Mouse (Mus musculus) MN1 (cell line): Measurements from ENCODE around the gene Pkn1.

Source experiments
- DNase-seq: peaks from one replicate; pipeline ENCODE4 v3.0.0-alpha.2; 2016; ENCODE audit warnings: low spot score

Gene Pkn1

DNA sequence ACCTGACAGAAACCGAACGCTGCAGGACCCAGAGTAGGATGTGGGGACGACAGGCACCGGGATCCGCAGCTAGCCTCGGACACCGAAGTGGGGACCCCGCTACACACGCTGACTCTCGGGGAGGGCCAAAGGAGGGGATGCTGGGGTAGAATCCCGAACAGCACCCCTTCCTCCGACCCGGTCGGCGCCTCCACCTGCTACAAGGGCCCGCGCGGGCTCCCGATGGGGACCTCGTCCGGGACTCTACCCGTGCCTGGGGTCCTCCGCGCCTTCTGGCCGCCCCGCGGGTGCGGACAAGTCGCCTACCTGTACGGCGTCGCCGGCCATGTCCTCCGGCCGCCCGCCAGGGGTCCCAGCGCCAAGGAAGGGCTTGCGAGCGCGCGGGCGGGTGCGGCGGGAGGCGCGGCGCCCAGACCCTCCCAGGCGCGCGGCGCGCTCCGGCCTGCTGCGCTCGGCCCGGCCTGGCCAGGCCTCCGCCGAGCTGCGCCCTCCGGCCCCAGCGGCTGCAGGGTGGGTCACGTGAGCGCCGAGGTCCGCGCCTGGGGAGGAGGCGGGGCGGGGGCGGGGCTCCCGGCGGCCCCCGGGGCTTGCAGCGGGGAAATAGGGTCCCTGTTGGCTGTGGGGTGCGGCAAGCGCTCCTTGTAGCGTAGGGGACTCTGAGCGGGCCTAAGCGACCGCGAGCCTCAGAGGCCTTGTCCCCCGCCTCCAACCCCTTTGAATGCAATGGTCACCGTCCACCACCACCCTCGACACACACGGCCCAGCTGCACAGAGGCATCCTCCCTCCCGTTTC, at the start of gene Pkn1:
Pkn1 (minus strand) TSS at position 519 of the 793 bp plus-strand sequence.
- DNase-seq, result peak; percentile 83

DNA sequence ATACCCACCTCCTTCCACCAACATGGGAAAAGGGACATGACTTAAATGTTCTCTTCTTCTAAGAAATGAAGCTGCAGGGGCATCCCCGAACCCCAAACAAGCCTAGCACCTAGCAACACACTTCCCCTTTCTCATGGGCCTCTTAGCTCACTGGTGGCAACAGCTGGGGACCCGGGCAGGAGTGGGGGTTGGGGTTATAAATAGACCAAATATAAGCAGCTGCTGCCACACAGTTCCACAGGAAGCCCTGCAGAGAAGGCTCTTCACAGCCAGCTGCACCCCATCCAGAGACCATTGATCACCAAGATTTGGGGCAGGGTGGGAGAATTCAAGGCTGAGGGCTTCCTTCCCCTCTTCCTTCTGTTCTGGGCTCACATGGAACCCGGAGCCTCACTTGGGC, 49.7 kb upstream of the Pkn1 start:
- no peak for DNase-seq

DNA sequence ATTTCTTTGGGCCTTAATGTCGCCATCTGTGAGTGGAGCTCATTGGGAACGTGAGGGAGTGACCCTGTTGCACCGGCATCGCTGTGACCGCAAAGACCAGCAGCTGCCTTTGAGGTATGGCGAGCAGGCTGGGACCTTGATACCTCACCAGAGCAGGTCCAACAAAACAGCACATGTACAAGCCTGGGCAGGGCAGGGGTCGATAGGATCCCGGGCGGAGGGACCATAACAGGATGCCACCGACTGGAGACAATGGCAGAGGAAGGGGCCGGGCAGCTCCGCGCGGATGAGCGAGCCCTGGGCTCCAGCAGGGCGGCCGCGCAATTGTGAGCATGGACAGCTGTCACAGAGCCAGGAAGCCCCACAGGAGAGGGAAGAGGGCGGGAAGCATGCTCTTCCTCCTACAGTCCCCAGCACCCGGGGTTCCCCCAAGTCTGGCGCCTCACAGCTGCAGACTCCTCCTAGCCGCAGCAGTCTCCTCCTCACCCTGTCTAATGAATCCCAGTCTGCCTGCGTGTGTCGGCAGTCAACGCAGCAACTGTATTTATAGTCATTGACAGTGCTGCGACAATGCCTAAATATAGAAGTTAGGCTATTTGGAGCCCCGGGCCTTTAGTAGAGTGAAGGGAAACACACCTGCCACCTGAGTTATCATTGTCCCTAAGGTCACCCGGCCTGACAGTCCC, 48.8 kb upstream of the Pkn1 start:
- no peak for DNase-seq

DNA sequence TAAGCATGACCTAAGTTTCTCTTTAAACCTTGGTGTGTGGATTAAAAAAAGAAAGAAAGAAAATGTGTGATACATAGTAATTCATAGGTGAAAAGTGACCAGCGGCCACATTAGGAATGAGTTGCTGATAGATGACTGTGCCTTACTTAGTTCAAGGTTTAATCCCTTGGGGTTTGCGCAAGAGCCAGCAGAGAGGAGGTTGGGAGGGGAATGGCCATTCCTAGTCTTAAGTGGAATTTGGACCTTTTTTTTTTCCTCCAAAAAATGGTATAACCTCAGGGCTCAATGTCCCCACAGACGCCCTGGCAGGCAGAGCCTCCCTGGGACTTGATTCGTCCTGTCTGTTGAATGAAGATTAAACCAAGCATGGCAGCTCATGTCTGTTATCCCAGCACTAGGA, 45.1 kb upstream of the Pkn1 start:
- no peak for DNase-seq

DNA sequence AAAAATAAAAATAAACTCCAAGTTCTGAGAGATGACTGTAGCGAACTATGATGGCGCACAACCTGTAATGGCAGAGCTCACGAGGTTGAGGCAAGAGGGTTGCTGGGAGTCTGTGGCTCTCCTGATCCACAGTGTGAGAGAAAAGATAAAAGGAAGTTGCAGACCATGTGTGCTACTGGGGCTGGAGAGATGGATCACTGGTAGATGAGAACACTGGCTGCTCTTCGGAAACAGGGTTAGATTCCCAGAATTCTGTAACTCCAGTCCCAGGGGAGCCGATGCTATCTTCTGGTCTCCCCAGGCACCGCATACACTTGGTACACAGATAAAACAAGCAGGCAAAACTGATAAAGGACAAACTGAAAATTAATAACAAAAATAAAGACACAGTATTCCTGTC, 44.0 kb upstream of the Pkn1 start:
- DNase-seq, result no peak

DNA sequence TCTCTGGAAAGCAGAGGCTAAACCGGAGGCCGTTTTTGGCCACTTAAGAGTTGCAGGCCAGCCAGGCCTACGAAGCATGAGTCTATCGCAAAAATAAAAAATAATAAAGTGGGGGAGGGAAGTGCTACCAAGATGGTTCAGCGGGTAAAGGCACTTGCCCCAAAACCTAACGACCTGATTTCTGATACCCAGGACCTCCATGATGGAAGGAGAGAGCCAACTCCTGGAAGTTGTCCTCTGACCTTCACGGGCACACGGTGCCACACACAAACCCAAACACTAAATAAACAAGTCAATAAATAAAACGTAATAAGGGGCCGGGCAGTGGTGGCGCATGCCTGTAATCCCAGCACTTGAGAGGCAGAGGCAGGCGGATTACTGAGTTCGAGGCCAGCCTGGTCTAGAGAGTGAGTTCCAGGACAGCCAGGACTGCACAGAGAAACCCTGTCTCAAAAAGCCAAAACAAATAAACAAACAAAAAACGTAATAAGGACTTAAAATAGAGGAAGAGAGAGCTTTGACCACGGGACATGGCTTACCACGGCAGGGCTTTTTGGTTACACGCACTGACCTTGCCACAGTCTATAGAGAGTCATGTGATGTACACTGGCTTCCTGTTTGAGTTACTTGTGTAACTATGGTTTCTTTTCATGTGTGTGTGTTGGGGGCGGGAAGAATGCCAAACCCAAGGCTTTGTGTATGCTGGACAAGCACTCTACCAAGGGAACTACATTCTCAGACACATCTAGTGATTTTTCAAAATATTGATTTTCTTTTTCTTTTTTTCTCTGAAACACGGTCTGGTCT, 43.1 kb upstream of the Pkn1 start:
- DNase-seq, result no peak

DNA sequence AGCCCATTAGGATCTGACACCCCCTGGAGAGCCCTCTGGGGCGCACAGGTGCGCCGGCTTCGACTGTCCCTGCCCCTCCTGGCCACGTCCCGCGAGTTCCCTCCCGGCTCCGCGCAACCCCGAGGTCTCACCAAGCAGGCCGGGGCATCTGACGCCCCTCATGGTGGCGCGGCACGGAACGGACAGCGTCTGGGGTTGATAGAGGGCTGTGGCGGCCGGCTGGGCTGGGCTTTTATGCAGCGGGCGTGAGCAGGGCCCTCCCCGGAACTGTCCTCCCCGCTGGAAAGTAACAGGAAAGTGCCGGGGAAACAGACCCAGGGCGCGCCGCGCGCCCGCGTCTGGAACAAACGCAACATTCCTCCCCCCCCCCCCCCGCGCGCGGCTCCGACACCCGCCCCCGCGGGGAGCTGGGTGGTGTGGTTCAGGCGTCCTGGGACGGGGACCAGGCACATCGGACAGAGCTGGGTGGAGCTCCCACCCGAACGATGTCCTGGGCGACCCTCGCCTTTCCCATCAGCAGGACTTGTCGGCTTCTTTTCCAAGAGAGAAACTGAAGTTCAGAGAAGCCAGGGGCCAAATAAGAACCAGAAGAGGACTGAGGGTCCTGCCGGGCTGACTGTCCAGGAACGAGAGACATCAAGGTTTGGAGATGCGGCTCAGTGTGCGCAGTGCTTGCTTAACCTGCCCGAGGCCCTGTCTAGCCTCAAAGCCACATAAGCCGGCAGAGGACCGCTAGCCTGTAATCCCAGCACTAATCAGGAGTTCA, 42.2 kb upstream of the Pkn1 start, which contains the start of gene Adgre5:
Adgre5 (minus strand) TSS at position 351 of the 766 bp plus-strand sequence.
- peak; percentile 62 for DNase-seq

DNA sequence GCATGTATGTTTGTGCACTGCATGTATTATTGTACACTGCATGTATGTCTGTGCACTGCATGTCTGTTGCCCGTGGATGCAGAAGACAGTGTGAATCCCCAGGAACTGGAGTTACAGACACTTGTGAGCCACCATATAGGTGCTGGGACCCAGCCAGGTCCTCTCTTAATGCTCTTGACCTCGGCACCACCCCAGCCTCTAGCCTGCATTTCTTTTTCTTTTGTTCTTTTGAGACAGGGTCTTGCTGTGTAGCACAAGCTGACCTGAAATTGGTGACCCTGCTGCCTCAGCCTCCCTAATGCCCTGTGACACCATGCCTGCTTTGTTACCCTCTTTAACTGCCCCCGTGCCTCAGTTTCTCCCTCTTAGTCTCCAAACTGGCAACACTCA, 41.6 kb upstream of the Pkn1 start:
- peak; percentile 33 for DNase-seq

DNA sequence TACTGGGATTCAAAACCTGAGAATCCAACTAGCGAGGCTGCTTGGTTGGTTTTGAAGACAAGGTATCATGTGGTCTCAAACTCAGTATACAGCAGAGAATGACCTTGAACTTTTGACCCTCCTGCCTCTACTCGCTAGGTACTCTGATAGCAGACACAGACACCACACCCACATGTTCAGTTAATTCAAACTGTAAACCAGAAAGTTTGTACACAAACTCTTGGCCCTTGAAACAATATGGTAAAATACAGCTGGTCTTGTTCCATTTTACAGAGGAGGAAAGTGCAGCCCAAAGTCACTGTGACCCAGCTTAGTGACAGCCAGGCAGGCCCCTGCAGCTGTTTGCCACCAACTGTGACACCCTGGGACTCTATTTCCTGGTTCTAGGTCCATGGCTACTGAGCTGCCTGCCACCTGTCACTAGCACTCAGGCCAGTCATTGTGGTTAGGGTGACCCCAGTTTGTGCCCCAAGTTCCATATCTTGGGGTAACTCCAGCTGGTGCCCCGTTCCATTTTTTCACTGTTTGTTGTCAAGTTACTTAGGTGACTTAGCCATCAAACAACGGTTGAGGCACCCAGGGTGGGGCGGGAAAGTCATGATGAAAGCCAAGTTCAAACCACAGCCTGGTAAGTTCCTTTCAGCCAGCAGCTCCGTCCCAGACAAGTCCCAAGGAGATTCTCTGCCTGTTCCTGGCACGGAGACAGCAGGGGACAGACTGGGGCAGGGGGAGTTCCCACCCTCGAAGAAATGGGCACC, 40.9 kb upstream of the Pkn1 start:
- peak; percentile 30 for DNase-seq

DNA sequence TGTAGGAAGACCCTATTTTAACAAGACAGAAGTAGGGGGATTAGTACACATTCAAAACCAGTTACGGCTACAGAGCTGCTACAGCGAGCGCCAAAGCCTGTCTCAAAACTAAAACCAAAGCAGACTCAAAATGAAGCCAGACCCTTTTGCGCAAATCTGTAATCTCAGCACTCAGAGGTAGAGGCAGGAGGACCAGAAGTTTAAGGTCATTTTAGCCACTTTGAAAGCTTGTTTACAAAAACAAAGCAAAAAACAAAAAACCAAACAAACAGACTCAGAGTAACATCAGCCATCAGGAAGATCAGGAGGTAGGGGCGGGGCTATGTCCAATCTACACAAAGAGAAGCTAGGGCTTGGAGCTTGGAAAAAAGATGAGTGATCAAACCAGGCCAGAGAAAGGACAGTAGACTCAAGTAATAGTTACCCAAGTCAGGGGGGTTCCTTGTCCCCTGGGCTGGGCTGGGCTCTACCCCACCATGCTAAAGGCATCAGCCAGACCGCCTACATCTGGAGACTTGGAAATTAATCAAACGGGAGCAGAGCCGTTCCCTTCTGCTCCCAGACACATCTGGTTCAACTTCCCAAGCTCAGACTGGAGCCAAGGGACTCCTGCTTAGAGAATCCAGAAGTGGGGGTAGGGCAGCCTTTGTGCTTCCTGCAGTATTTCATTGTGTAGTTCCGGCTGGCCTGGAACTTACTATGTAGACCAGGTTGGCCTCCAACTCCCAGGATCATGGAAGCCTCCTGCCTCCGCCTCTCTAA, 40.2 kb upstream of the Pkn1 start:
- DNase-seq, result peak; percentile 67

DNA sequence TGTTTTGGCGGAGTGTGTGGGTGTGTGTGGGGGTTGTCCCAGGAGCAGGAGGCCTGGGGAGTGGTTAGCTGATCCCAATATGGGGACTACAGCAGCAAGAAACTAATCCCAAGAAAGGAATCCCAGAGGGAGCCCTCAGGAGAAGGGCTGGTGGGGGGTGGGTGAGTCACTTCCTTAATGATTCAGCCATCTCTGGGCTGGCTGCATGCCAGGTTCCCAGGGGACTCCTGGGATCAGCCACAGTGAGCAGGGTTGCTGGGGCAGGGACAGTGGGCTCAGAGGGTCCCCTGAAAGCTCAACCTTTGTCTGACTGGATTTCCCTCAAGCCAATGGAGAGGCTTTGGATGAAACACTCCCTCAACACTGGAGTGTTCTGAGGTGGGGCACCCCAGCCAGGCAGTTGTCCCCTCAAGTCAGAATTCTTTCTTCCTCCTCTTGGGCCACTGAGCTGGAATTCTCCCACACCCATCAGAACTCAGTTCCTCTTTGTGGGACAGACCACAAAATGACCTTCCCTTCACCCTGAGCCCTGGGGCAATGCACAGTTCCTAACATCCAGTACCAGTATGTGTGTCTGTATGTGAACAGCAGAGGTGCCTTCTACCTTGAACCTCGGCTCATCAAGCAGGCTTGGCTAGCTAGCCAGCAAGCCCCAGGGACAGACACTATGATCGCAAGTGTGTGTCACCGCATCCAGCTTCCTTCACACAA, 39.0 kb upstream of the Pkn1 start:
- peak; percentile 87 for DNase-seq

DNA sequence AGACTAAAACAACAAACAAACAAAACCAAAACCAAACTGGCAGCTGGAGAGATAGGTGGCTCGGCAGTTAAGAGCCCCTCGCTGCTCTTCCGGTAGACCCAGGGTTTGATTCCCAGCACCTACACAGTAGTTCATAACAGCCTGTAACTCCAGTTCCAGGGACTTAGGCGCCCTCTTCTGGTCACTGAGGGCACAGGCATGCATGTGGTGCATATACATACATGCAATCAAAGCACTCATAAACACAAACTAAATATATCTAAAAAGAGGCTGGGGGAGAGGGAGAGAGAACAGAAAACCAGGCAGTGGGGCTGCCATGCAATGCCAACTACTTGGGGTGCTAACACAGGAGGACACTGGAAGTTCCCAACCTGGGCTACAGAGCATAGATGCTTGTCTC, 38.4 kb upstream of the Pkn1 start:
- DNase-seq, result no peak

DNA sequence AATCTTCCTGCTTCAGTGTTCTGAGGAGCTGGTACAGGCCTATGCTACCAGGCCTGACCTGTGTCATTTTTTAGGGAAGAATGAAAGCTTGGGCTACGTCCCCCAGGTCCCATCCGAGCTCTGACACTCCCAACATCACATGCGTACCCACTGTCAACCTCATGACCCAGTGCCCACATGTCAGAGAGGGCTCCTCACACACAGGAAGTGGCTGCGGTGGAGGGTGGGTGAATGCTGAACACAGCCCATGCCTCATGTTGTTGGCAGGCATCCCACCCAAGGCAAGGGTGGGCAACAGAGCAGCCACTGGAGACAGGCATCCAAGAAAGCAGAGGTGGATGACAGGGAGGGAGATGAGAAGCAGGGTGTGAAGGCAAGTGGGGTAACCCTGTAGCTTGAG, 37.7 kb upstream of the Pkn1 start:
- no peak for DNase-seq

DNA sequence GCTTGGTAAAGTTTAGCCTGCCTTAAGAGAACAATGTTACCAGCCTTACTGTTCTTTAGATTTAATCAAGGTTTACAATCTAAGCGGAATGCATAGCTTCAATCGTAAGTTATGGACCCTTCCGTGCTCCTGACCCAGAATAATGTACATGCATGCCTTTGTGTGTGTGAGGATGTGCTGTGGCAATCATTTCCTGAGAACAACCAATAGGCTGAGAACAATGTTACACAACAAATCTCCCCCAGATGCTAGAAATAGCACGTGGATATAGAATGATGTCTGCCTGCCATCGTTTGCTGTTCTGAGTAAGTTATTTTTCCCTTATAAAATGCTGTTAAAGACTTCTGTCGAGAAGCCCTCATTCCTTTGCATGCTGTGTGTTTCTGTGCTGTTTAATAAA, 33.9 kb upstream of the Pkn1 start:
- no peak for DNase-seq

DNA sequence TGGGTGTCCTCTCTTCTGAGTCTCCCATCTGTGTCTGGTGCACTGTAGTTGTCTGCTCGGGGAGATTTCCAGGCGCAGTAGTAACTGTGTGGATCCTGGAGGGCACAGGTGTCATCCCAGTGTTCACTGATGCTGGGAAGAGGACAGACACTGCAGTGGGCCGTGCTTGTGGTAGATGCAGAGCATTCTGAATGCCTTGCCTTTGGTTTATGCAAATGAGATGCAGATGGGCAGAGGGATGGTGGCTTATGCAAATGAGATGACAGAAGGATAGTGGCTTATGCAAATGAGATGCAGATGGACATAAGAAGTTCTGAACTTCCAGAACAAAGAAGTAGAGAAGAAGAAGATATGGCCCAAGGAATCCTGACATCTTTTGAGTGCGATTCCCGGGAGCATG, 32.9 kb upstream of the Pkn1 start:
- no peak for DNase-seq

DNA sequence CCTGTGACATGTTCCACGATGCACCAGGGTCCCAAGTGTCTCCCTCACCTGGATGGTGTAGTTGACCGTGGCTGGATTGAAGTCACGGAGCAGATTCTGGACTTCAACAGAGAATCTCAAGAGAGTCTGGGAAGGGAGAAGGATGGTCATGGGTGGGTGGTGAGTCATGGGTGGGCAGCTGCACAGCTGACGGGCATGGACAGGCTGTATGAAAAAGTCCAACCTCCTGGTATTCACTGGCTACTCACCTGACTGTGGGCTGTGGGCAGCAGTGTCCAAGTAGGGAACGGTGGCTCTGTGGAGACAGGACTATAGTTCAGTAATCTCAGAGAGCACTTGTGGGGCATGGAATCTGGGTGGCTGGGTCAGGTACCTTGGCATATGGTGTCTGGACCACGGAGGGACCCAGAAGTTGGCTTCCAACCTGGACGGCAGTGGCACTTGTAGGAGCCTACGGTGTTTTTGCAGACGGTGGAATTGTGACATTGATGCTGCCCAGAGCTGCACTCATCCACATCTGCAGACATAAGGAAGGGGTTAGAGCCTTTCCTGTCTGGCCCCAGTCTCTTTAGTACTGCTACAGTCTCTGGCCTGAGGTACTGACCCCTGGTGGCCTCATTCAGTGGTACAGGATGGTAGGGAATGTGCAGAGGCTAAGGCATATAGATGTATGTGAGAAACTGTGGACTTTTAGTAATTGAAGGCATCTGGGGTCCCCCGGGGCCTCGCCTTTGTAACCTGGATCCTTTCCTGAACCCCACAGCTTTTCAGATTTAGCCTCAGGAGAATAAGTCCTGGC, 30.2 kb upstream of the Pkn1 start:
- peak; percentile 62 for DNase-seq

DNA sequence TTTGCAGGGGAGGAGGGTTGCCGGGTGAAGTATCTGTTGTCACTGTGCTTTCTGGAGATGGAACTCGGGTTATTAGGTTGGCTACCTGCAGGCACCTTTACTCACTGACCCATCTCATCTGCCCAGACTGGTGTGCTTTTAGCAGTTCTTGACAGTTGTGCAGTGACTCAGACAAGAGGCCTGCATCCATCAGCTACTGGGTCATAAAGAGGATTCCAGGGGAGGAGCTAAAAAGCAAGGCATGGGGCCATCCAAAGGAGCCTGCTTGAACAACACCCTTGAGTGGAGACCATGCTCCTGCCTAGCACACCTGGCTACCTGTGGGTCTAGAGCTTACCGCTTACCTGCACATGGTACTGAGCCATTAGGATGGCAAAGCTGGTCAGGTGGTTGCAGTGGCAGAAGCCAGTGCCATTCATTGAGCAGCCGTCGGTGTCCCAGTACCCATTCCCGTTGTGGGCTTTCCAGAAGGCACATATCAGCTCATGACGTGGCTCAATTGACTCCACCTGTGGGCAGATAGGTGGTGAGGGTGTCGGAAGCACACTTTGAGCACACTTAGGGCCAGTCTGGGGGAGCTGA, 26.6 kb upstream of the Pkn1 start:
- no peak for DNase-seq

DNA sequence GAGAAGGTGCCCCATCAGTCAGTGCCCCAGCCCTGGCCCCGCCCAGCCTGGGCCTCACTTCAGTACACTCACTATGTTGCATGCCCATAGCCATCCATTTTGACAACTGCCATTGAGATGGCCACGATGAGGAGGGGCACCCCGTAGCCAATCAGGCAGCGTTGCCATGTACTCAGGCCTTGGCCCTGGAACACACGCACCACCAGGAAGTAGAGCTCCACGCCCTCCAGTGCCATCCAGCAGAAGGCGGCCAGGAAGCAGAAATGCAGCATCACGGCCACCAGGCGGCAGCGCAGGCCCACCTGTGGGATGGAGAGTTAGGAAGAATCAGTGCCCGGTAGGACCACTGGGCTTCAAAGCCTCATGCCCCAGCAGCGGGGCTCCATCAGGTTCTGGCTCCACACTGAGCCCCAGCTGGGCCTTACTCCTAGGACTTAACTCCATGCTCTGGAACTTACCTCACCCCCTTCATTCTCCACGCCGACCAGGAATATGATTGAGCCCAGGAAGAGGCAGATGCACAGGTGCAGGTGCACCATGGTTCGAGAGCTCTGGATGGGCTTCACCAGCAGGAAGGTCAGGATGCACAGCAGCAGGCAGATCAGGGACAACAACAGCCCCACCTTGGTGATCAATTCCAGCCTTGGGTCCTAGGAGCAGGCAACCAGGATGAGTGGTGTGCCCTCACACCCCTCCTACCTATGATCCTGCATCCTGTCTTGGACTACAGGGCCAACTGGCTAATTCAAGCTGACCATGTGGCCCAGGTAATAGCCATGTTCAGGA, 25.9 kb upstream of the Pkn1 start:
- DNase-seq, result peak; percentile 93
